Mouse (Mus musculus): ENCODE measurements at regions not wholly inside any gene's neighbourhood (a gene's known extent, or its start where the extent isn't known, plus 50 kb on each side); places are given as distances from the start of the nearest gene placed in this dataset.

DNA sequence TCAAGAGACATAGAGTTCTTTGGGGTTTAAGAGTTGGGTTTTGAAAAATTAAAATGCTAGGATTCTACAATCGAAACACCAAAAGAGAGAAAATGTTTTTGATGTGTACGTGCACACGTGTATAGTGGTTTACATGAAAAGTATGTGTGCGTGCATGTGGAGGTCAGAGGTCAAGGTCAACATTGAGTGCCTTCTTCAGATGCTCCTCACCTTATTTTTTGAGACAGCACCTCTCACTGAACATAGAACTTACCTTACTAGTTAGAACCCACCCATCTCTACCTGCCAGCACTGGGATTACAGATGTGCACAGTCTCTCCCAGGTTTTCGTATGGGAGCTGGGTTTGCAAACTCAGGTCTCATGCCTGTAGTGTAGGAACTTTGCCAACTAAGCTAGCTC lies 141.3 kb upstream of the Gcfc2 start:
- TF ChIP-seq CTCF (conservative IDR thresholded peaks at IDR 0.05 in 1 of 2, IDR thresholded peaks at IDR 0.05 in 1 of 2; ENCODE audit: low read depth in 2 of 2, low read length in 2 of 2), result no peak
- TF ChIP-seq TBP (conservative IDR thresholded peaks at IDR 0.05; ENCODE audit: low read depth, low read length), result no peak
- no peak for TF ChIP-seq POLR2A (IDR thresholded peaks at IDR 0.05; ENCODE audit: low read depth, low read length)

All from CH12.LX (cell line).